Mouse (Mus musculus) large intestine, adult 2 months (tissue): ENCODE results near the gene Pigm. TPM values are rescaled to one million over a fixed set of nuclear protein-coding genes. Genes with fewer than 3 reads are reported as not detected.

Source experiments
- DNase-seq: peaks from one replicate; pipeline ENCODE4 v3.0.0-alpha.2; 2012; ENCODE audit warnings: low read depth, low spot score
- WGBS: fragments of 180-500 bp; shearing (Covaris S2); methylation state at CpG from one replicate; pipeline ENCODE4 v1.1.7; 2018; 5-methylcytosine and 5-hydroxymethylcytosine counted together
- polyA plus RNA-seq: library from polyadenylated mRNA; depleted of rRNA; stranded (reverse); fragments of >200 nt; gene quantifications from 2 replicates; pipeline ENCODE4 v1.2.3, GENCODE M21; 2012

Pigm gene
- polyA plus RNA-seq, 1 experiment = 3.4 TPM

DNA sequence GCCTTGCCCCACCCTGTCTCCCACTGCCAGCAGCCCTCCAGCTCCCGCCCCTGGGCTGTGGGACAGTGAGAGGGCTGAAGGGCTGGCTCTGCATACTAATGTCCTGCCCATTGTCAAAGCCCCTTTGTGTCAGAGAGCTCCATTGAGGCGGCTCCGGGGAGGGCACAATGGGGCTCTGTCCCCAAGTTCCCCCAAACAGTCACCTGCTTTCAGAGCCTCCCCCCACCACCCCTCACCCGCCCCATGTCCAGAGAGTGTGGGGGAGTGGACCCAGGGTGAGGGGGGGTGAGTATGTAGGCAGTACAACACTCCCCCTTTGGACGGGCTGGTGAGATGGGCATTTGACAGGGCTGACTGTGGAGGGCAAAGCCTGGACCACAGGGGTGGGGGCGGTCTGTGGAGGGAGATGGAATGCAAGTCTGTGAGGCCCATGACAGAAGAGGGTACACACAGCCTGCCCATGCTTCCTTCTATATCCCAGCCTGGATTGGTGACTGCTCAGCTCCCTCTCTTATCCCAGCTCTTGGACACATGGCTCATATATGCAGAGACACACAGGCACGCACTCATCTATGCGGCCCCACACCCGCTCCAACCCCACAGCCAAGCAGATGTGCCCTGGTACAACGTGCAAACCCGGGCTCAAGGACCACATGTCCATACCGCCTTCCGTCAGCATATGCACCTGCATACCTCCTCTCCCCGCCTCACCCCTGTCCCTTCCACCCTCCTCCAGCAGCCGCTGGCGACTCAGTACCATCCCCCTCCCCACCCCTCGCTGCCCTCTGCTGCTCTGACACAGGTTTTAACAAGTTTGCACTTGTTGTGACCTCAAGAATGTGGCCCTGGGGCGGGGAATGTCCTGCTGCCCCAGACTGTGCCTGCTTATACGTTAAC, 26.2 kb upstream of the Pigm start:
- 24% methylated on average over 19 of the region's 19 CpGs for WGBS
- DNase-seq = no peak

DNA sequence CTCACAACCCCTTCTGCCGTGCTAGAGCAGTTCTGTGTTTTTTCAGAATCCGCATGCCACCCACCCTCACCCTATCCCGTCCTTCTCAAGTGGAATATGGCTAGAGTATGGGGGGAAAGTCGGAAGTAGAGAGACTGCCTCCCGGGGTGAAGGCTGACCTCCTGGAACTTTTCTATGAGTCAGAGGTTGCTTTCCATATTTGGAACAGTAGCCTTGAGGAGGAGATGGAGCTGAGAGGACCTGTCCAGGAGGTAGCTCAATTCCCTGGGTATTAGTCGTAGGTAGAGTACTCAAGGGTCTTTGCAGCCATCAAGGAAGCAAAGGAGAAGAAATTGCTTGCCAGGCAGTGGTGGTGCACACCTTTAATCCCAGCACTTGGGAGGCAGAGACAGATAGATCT, 24.3 kb upstream of the Pigm start:
- WGBS = 61% methylated on average over 6 of the region's 6 CpGs
- no peak for DNase-seq

DNA sequence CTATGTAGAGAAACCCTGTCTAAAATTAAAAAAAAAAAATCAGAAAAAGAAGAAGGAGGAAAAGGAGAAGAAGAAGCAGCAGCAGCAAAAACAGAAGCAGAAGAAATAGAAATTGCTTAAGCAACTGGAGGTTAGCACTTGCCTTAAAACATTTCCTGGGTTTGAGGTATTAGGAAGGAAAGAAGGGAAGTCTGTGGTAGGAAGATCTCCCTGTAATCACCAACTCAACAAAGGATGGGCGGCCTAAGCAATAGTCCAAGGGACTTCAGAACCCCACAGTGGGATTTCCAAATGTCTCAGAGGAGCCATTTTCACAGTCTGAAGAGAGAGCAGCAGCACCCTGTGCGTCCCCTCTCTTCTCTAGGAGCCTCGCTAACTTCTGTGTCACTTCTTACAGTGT, 23.9 kb upstream of the Pigm start:
- 85% methylated on average over 3 of the region's 3 CpGs for WGBS
- DNase-seq = no peak

DNA sequence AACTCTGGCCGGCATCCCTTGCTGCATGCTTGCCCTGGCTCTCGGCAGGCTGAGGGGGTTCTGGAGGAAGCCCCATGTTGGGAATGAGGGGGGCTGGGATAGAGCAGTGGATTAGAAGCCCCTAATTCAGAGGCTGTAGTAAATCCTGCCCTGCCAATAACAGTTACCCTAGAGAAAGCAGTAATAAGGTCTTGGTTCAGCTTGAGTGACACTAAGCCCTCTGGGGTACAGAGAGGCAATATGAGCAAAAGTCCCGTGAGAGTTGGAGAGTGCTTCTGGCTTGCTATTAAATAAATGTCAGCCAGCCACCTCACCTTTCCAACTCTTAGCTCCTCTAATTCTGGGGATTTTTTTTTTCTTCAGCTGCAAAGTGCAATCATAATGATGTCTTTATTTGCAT, 21.0 kb upstream of the Pigm start:
- 53% methylated on average over 3 of the region's 3 CpGs for WGBS
- DNase-seq = no peak

DNA sequence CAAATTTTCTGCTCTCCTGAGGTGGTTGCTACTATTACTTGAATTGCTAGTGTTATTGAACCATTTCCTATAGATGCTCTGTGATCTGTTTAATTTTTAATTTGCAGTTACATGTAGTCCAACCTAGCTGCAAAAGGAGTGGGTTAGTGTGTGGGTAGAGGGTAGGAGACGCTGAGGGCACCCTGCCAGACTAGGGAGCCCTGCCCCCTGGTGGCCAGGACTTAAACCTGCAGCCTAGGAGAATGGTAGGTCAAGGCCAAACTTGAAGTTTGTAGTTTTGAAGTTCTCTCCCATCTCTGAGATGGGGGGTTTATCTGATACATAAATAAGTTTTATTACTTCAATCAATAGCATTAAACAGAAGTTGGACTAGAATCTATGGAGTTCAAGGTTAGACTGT, 18.8 kb upstream of the Pigm start:
- WGBS = 0% methylated on average over 1 of the region's 1 CpGs
- no peak for DNase-seq

DNA sequence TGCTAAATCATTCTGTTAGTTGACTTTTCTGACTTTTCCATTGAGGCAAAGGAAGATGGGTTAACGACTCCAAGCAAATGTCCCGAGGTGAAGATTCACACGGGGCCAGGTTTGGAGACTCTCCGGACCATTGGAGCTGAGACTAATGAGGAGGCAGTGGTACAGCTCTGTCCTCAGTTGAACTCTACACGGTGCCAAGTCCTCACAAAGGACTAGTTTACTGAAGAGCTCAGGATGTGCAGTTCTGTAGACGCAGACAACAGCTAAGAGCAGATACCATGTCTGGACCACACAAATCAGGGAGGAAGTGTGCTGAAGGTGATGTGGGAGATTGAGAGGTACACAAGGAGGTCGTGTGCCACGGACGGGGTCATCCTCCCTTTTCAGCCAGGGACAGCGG, 18.0 kb upstream of the Pigm start:
- no peak for DNase-seq
- 75% methylated on average over 10 of the region's 10 CpGs for WGBS

DNA sequence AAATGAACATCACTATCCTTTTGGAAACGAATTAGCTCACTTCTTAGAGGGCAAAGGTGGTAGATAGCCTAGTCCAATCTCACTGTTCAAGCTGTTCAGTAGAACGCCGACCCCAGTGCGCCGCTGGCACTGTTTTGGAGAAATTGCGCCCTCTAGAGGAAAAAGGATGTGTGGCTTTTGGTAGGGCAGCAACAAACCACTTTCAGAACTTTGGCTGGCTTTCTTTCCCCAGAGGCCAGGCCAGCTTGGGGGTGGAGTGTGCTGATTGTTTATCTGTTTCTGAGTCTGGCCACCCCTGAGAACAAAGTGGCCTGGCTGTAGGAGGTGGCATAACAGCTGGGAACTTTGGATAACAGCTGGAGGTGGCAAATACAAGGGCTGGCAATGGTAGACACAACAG, 11.7 kb upstream of the Pigm start:
- 15% methylated on average over 6 of the region's 6 CpGs for WGBS
- DNase-seq = no peak

DNA sequence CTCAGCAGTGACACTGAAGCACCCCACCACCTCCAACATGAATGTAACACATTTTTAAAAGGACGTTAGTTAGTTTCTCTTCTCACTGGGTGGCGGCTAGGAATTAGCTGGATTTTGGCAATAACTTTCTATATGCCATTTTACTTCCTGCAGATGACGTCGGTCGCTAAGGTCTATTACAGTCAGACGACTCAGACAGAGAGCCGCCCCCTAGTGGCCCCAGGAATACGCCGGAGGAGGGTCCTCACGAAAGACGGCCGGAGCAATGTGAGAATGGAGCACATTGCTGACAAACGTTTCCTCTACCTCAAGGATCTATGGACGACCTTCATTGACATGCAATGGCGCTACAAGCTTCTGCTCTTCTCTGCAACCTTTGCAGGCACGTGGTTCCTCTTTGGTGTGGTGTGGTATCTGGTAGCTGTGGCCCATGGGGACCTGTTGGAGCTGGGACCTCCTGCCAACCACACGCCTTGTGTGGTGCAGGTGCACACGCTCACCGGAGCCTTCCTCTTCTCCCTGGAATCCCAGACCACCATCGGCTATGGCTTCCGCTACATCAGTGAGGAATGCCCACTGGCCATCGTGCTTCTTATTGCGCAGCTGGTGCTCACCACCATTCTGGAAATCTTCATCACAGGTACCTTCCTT, 7.5 kb upstream of the Pigm start:
- no peak for DNase-seq
- WGBS = 31% methylated on average over 23 of the region's 23 CpGs

DNA sequence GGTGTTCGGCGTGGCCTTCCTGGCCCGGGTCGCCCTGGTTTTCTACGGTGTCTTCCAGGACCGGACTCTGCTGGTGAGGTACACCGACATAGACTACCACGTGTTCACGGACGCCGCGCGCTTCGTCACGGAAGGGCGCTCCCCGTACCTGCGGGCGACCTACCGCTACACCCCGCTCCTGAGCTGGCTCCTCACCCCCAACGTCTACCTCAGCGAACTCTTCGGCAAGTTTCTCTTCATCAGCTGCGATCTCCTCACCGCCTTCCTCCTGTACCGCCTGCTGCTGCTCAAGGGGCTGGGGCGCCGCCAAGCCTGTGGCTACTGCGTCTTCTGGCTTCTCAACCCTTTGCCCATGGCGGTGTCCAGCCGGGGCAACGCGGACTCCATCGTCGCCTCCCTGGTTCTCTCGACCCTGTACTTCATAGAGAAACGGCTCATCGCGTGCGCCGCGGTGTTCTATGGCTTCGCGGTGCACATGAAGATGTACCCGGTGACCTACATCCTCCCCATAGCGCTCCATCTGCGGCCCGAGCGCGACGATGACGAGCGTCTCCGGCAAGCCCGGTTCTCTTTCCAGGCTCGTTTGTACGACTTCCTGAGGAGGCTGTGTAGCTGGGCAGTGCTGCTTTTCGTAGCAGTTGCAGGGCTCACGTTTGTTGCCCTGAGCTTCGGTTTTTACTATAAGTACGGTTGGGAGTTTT, 562 bp downstream of the Pigm start:
- no peak for DNase-seq

DNA sequence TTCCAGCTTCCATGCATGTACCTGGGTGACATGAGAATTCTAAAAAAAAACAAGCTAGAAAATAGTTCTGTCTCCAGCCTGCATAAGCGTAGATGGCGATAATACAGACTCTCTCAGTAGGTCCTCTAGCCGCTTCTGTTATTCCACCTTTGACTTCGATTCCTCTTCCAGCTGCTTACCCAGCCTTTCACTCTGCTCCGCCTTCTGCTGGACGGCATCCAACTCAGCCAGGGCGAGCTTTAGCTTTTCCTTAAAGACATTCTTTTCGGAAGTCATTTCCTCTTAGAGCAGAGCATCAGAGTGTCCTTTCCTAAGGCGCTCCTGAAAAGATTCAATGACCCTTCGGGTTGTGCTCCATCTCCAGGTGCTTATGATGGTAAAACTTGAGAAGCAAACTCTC, 3.7 kb downstream of the Pigm start:
- no peak for DNase-seq
- WGBS = 26% methylated on average over 10 of the region's 10 CpGs

More for the DNA sequence above, 562 bp downstream of the Pigm start:
- WGBS = 1% methylated on average over 62 of the region's 62 CpGs

DNA sequence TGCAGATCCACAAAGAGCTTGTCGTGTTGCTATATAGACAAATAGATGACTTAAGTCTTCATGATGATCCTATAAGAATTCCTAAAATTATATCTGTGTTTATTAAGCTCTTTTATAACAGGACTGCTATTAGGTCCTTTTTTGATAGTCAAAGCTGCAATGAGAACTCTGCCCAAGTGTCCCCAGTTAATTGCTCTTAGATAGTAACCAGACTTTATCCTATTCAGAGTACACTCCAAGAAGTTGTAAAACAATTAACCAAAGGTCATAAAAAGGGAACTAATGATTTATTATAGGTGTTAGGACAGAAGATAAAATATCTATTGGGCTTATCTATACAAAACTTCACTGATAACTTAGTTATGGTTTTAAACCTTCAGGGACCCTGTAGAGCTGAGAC, 5.7 kb downstream of the Pigm start:
- 67% methylated on average over 1 of the region's 1 CpGs for WGBS
- no peak for DNase-seq

DNA sequence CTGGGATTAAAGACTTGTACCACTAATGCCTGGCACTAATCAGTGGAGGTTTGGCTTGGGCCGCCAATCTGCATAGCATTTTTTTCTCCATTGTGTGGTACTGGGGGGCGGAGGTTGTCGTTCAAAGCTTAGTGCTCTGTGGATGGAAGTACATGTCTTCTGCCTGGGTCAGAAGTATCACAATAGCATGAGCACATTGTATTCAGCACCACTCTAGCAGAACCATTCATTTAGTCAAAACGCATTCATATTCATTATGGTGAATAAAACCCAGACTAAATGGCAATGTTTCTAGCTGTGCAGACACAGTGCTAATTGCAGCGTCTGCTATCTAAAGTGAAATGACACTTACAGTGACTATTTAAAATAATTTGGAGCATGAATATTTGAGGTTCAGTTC, 10.9 kb downstream of the Pigm start:
- WGBS = 90% methylated on average over 5 of the region's 5 CpGs
- DNase-seq = no peak

DNA sequence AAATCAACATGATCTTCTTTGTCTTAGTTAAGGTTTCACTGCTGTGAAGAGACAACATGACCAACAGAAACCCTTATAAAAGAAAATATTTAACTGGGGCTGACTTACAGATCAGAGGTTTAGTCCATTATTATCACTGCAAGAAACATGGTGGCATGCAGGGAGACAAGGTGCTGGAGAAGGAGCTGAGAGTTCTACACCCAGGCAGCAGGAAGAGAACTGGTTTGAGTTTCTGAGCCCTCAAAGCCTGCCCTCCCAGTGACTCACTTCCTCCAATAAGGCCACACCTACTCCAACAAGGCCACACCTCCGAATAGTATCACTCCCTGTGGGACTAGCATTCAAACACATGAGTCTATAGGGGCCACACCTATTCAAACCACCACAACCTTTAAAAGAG, 14.4 kb downstream of the Pigm start:
- no peak for DNase-seq
- 27% methylated on average over 1 of the region's 1 CpGs for WGBS

DNA sequence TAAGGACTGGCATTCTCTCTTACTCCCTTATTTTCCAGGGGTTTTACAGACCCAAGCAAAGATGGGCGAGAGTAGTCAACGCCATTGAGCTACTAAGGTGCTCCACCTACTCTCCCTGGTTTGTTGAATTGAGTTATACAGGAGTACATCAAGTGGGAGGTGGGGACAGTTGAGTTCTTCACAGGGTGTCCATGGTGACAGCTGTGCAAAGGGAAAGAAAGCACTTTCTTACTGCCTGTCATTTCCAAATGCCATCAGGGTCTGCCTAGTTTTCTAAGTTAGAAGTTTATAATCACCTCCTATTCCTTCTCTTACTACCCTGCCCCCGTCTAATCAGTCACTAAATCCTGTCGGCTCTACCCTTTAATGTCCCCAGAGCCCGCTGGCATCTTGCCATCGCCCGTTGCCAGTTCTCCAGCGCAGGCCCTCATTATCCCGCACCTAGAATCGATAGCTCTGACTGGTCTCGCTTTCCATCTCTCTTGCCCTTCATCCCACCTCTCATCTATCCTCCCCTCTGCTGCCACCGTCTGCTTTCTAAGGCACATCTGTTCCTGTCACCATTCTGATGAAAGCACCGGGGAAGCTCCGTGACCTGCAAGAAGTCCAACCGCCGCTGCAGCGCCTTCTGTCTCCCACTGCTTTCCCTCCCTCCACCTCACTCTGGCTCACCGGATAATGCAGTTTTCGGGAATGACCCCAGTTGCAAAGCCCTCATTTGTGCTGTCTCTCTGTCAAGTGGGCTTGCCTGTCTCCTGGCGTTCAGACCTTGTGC, 15.6 kb downstream of the Pigm start:
- 18% methylated on average over 20 of the region's 20 CpGs for WGBS
- DNase-seq = no peak

DNA sequence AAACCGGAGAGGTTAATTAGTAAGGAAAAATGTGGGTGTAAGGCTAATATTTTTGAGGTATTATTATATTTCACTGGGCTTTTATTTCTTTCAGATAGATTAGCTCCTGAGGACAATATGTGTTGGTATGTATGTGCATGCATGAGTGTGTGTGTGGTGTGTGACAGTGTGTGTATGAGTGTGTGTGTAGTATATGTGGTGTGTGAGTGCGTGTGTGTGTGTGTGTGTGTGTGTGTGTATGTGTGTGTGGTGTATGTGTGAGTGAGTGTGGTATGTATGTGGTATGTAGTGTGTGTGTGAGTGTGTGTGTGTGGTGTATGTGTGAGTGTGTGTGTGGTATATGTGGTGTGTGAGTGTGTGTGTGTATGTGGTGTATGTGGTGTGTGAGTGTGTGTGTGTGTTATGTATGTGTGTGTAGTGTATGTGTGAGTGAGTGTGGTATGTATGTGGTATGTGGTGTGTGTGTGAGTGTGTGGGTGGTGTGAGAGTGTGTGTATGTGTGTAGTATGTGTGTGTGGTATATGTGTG, 16.4 kb downstream of the Pigm start:
- no peak for DNase-seq
- WGBS = 75% methylated on average over 2 of the region's 2 CpGs

DNA sequence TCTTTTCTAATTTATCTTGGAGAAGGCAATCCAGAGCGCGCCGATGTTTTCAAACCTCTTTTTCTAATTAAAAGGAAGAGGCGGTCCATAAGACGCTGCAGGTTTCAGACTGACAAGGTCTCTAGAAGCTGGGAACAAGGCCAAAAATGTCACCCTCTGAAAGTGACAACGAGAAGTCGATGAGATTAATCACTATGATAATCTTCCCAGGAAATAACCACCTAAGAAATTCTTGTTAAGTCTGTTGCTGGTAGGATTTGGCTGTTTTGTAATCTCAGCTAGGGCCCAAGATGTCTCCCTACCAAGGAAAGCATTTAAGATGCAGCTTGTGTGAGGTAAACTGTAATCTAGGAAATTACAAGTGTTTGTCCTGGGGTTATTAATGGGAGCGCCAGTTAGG, 17.4 kb downstream of the Pigm start:
- WGBS = 28% methylated on average over 8 of the region's 8 CpGs
- no peak for DNase-seq

DNA sequence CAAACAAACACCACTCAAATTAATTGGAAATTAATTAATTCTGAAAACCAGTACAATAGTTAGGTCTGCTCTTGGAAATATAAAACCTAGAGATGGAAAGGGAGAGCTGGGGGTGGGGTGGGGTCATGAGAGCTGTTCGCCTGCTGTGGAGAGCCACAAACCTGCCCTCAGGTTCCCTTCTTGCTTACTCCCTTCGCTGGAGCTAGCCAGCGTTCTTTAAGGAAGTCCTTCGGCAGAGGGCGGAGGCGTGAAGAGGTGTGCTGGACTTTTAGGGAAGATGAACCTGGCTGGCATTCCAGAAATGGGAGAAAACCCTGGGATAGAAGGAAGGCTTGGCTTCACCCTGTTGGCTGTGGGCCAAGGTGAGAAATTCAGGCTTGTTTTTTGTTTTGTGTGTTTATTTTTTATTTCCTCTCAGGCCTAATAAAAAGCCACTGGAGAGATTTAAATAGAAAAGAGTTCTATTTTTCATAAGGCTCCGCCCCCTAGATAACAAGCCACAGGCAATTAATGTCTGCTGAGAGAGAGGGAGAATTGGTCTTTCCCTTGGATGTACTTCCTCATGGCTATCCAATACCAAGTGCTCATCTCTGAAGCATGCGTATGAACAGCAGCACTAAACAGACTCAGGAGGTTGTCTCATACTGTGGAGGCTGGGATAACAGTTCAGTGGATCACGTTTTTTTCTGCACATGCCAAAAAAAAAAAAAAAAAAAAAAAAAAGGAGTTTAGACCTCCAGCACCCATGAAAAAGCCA, 20.8 kb downstream of the Pigm start:
- 28% methylated on average over 9 of the region's 9 CpGs for WGBS

DNA sequence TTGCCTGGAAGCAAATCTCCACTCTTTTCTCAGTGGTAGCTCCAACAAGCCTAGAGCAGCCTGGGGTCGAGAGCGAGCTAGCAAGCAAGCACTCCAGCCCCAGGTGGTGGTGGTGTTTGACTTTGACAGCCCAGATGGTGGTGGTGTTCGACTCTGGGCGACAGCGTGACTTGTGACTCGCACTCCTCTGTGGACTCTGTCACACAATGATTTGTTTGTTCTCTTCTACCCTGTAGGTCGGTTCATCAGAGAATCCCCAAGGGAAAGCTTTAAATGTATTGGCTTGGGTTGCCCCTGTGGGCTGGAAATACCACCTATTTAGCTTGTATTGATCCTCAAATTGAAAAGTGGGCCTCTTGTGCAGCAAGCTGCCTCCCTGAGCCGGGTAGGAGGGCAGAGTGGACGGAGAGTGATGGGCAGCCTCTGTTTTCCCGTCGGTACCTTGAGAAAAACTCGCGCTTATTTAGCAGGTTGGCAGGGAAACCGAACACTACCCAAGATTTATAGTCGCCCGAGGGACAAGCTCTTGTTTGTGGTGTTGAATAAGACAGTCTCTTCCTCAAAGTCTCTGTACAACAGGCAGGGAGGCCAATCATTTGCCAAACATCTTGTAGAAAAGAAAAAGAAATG, 29.8 kb downstream of the Pigm start:
- no peak for DNase-seq
- 22% methylated on average over 16 of the region's 16 CpGs for WGBS

More for the DNA sequence above, 20.8 kb downstream of the Pigm start:
- DNase-seq = no peak

DNA sequence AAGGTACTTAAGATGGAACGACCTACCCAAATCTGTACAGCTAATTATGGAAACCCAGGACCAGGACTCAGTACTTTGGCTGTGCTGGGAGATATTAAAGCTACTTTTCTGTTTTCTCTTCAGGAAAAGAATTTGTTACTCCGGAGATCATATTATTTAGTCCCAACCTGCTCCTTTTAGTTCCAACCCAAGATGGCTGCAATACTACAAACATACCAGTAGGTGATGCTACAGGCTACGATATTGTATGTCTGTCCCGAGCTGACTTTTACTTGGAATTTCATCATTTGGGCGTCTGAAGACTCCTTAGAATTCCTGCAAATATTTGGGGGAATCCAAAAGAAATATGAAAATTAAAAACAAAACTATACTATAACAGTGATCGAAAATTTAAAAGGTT, 32.6 kb downstream of the Pigm start:
- 5% methylated on average over 6 of the region's 6 CpGs for WGBS
- no peak for DNase-seq
